Mouse (Mus musculus): ENCODE measurements around the gene Top3a. TPM values are rescaled to one million over a fixed set of nuclear protein-coding genes. Genes with fewer than 3 reads are reported as not detected.
"Not testable (repeated sequence)": the region's sequence is repeated elsewhere in the genome, so short reads cannot be mapped to it uniquely, and the experiment has no call there.

Gene Top3a
- 11.6 and 12.8 TPM in 2 replicates for polyA plus RNA-seq (2015; fragmentation: Nextera tagmentation; extraction: Ambion mirVana)

GRCm38 (mm10) chr11:60776829-60777740, at the start of gene Top3a, which contains the start of gene Smcr8:
Gene Top3a, minus strand, starts transcription at chr11:60777365.
Gene Smcr8, plus strand, starts transcription at chr11:60777524.
- Histone ChIP-seq H3K27ac (peak within 1 kb of the TSS; percentile 92), H3K4me2 (peak within 1 kb of the TSS; percentile 80), H3K9me3 (no peaks in the 10 kb centered on the region), H3K4me1 (peaks cover 53% of the 10 kb centered on the region), H3K36me3 (0 out of 2 replicates have a peak, but pooled peaks cover 4% of the 10 kb centered on the region), H3K27me3 (replicated peaks) (no peaks in the 10 kb centered on the region), H3K9ac (peak within 1 kb of the TSS; percentile 70), H3K4me3 (replicated peaks) (peak within 1 kb of the TSS; percentile 89)
- under 1% methylated on average over 62 of the region's 62 CpGs for WGBS
- peak; percentile 92 for ATAC-seq (ENCODE audit: insufficient read depth, low FRiP score, low read depth)

DNA sequence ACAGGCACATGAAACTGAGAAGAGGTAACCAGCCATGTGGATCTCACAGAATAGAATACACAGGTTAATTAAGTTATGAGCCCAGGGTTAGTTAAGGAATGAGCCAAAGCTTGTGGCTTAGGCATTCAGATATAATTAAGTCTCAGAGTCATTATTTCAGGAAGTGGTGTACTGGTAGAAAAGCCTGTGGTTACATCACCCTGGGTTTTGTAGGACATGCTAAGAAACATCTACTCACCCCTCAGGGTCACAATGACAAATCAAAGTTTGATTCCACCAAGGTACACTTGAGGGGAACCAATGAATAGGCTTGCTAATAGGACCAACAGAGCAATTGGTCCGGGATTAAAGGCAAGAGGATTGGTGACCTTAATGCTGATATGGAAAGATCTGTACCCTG, 49.5 kb upstream of the Top3a start:
- Histone ChIP-seq H3K9ac (no peak overlapping the region), H3K4me3 (replicated peaks) (no peak overlapping the region), H3K36me3 (no peaks in the 10 kb centered on the region), H3K9me3 (no peaks in the 10 kb centered on the region), H3K27me3 (replicated peaks) (no peaks in the 10 kb centered on the region), H3K4me2 (no peak overlapping the region), H3K27ac (no peak overlapping the region), H3K4me1 (peaks cover 6% of the 10 kb centered on the region; the same call in 1 of the 2 replicates)
- WGBS, result 65% methylated on average over 1 of the region's 1 CpGs
- no peak for ATAC-seq (ENCODE audit: insufficient read depth, low FRiP score, low read depth)

- peak overlapping the region; percentile 59 for H3K27ac ChIP-seq
- H3K9me3 ChIP-seq, result no peaks in the 10 kb centered on the region
- WGBS, result 46% methylated on average over 3 of the region's 3 CpGs
- H3K4me1 ChIP-seq, result no peaks in the 10 kb centered on the region
- H3K36me3 ChIP-seq, result no peaks in the 10 kb centered on the region
- H3K9ac ChIP-seq, result 0 out of 2 replicates have a peak overlapping the region, but pooled peaks have one; percentile 9
- no peak overlapping the region for H3K4me2 ChIP-seq
- ATAC-seq (ENCODE audit: insufficient read depth, low FRiP score, low read depth), result peak; percentile 89
- H3K4me3 ChIP-seq (replicated peaks), result no peak overlapping the region
- no peaks in the 10 kb centered on the region for H3K27me3 ChIP-seq (replicated peaks)
Measured at GRCm38 (mm10) chr11:60825191-60825590, 48.0 kb upstream of the Top3a start.

DNA sequence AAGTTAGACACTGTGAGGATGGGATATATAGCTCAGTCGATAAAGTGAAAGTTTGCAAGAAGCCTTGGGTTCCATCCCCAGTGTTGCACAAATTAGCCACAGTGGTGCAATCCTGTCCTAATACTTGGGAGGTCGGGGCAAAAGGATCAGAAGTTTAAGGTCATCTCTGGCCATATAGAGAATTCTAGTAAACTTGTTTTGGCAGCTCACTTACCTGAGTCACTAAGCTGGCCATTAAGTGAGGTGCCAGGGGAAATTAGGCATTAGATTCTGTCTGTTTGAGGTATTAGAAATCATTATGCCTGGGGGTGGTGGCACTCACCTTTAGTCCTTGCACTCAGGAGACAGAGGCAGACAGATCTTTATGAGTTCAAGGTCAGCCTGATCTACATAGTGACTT, 46.6 kb upstream of the Top3a start:
- no peak for ATAC-seq (ENCODE audit: insufficient read depth, low FRiP score, low read depth)
- Histone ChIP-seq H3K4me1 (no peaks in the 10 kb centered on the region), H3K27ac (no peak overlapping the region), H3K9ac (no peak overlapping the region), H3K9me3 (no peaks in the 10 kb centered on the region), H3K36me3 (no peaks in the 10 kb centered on the region), H3K27me3 (replicated peaks) (no peaks in the 10 kb centered on the region), H3K4me3 (replicated peaks) (no peak overlapping the region), H3K4me2 (no peak overlapping the region)
- WGBS, result 72% methylated on average over 2 of the region's 2 CpGs

DNA sequence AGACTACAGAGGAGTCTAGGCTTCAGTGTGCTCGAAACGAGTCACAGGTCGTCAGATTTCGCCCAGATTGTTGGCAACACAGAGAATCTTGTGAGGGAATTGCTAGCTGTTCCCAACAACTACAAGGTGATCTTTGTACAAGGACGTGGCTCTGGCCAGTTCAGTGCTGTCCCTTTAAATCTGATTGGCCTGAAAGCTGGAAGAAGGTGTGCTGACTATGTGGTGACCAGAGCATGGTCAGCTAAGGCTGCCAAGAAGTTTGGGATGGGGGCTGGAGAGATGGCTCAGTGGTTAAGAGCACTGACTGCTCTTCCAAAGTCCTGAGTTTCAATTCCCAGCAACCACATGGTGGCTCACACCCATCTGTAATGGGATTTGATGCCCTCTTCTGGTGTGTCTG, 39.2 kb upstream of the Top3a start:
- Histone ChIP-seq H3K4me3 (replicated peaks) (no peak overlapping the region), H3K9me3 (no peaks in the 10 kb centered on the region), H3K4me1 (no peaks in the 10 kb centered on the region), H3K27me3 (replicated peaks) (no peaks in the 10 kb centered on the region), H3K9ac (no peak overlapping the region), H3K36me3 (no peaks in the 10 kb centered on the region), H3K4me2 (no peak overlapping the region), H3K27ac (no peak overlapping the region)
- ATAC-seq (ENCODE audit: insufficient read depth, low FRiP score, low read depth), result no peak
- 65% methylated on average over 5 of the region's 5 CpGs for WGBS

DNA sequence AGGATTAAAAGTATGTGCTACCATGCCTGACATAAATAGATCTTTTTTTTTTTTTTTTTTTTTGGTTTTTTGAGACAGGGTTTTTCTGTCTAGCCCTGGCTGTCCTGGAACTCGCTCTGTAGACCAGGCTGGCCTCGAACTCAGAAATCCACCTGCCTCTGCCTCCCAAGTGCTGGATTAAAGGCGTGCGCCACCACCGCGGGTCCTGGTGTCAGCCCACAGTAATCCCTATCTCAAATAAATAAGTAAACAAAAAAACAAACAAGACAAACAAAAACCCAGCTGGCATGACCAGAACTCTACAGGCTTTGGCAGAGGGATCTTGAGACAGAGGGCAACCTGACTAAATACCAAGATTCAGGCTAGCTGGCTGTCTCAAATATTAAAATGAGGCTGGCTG, 34.5 kb upstream of the Top3a start, which contains the start of gene Shmt1:
Gene Shmt1 (minus strand): TSS at position 101 of the 400 bp plus-strand sequence.
- Histone ChIP-seq H3K4me3 (replicated peaks) (peak within 1 kb of the TSS; percentile 46), H3K4me1 (peaks cover 15% of the 10 kb centered on the region), H3K27ac (peak within 1 kb of the TSS; percentile 33), H3K9ac (0 out of 2 replicates have a peak within 1 kb of the TSS, but pooled peaks have one; percentile 19), H3K4me2 (peak within 1 kb of the TSS; percentile 64)
- WGBS, result 26% methylated on average over 6 of the region's 6 CpGs
- H3K36me3 ChIP-seq; H3K27me3 ChIP-seq (replicated peaks); ATAC-seq (ENCODE audit: insufficient read depth, low FRiP score, low read depth); H3K9me3 ChIP-seq: not testable (repeated sequence)

DNA sequence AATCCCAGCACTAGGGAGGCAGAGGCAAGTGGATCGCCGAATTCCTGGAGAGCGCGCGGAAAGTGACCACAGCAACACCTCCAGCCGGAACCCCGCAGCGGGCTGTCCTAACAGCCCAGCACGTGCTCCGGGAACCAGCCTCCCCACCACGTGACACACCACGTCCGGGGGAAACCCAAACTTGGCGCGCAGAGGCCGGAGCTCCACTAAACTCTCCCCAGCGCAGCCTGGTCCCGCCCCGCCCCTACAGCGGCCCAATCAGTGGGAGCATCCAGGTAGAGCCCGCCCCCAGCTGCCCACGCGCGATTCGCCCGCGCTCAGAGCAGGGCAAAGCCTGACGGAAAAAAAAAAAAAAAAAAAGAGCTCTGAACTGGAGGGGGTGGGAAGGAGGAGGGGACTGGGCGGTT, 33.9 kb upstream of the Top3a start:
- under 1% methylated on average over 29 of the region's 29 CpGs for WGBS
- peaks cover 15% of the 10 kb centered on the region for H3K4me1 ChIP-seq
- H3K27ac ChIP-seq, result peak overlapping the region; percentile 33
- peak; percentile 99 for ATAC-seq (ENCODE audit: insufficient read depth, low FRiP score, low read depth)
- no peaks in the 10 kb centered on the region for H3K9me3 ChIP-seq
- no peaks in the 10 kb centered on the region for H3K36me3 ChIP-seq
- peak overlapping the region; percentile 64 for H3K4me2 ChIP-seq
- peak overlapping the region; percentile 46 for H3K4me3 ChIP-seq (replicated peaks)
- no peaks in the 10 kb centered on the region for H3K27me3 ChIP-seq (replicated peaks)
- H3K9ac ChIP-seq, result 0 out of 2 replicates have a peak overlapping the region, but pooled peaks have one; percentile 19

GRCm38 (mm10) chr11:60810046-60810965, 33.1 kb upstream of the Top3a start:
- Histone ChIP-seq H3K4me3 (replicated peaks) (peak overlapping the region; percentile 46), H3K27me3 (replicated peaks) (no peaks in the 10 kb centered on the region), H3K9me3 (no peaks in the 10 kb centered on the region), H3K9ac (0 out of 2 replicates have a peak overlapping the region, but pooled peaks have one; percentile 19), H3K36me3 (no peaks in the 10 kb centered on the region), H3K4me2 (peak overlapping the region; percentile 64), H3K27ac (peak overlapping the region; percentile 33), H3K4me1 (peaks cover 15% of the 10 kb centered on the region)
- ATAC-seq (ENCODE audit: insufficient read depth, low FRiP score, low read depth), result no peak
- WGBS, result 8% methylated on average over 14 of the region's 14 CpGs

DNA sequence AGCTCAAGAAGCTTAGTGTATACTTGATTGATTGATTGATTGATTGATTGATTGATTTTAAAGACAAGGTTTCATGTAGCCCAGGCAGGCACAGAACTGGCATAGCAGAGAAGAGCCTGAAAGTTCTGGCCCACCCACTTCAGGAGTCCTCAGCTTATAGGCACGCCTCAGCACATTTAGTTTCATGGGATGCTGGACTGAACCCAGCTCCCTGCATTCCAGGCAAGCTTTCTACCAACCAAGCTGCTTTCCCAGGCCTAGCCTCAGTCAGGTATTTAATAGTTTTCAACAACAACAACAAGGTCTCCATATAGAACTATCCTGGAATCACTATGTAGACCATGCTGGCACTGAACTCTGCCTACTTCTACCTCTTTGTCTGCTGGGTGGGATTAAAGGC, 32.4 kb upstream of the Top3a start:
- H3K36me3 ChIP-seq, result no peaks in the 10 kb centered on the region
- H3K27me3 ChIP-seq (replicated peaks), result no peaks in the 10 kb centered on the region
- no peak for ATAC-seq (ENCODE audit: insufficient read depth, low FRiP score, low read depth)
- 44% methylated on average over 1 of the region's 1 CpGs for WGBS
- peak overlapping the region; percentile 33; the same call in 1 of the 2 replicates for H3K27ac ChIP-seq
- H3K9ac ChIP-seq, result no peak overlapping the region
- peaks cover 15% of the 10 kb centered on the region for H3K4me1 ChIP-seq
- peak overlapping the region; percentile 46 for H3K4me3 ChIP-seq (replicated peaks)
- H3K4me2 ChIP-seq, result peak overlapping the region; percentile 64
- no peaks in the 10 kb centered on the region for H3K9me3 ChIP-seq

- 45% methylated on average over 4 of the region's 4 CpGs for WGBS
- ATAC-seq (ENCODE audit: insufficient read depth, low FRiP score, low read depth), result no peak
- H3K9me3 ChIP-seq, result no peaks in the 10 kb centered on the region
- H3K27ac ChIP-seq, result no peak overlapping the region; the same call in 1 of the 2 replicates
- no peaks in the 10 kb centered on the region for H3K27me3 ChIP-seq (replicated peaks)
- H3K4me1 ChIP-seq, result peaks cover 15% of the 10 kb centered on the region
- peak overlapping the region; percentile 64 for H3K4me2 ChIP-seq
- no peaks in the 10 kb centered on the region for H3K36me3 ChIP-seq
- H3K9ac ChIP-seq, result no peak overlapping the region; the same call in 1 of the 2 replicates
- 0 out of 2 replicates have a peak overlapping the region, but pooled peaks have one; percentile 5 for H3K4me3 ChIP-seq (replicated peaks)
Measured at GRCm38 (mm10) chr11:60808286-60809070, 31.3 kb upstream of the Top3a start.

GRCm38 (mm10) chr11:60800892-60801291, 23.7 kb upstream of the Top3a start:
- Histone ChIP-seq H3K4me2 (no peak overlapping the region), H3K9me3 (no peaks in the 10 kb centered on the region), H3K27me3 (replicated peaks) (no peaks in the 10 kb centered on the region), H3K9ac (no peak overlapping the region), H3K36me3 (0 out of 2 replicates have a peak, but pooled peaks cover 18% of the 10 kb centered on the region), H3K4me3 (replicated peaks) (no peak overlapping the region), H3K27ac (no peak overlapping the region), H3K4me1 (no peaks in the 10 kb centered on the region)
- ATAC-seq (ENCODE audit: insufficient read depth, low FRiP score, low read depth), result no peak
- 94% methylated on average over 1 of the region's 1 CpGs for WGBS
